Mouse (Mus musculus) left cerebral cortex, postnatal 10 days (tissue): ENCODE data around the gene Tubg2. TPM values are rescaled to one million over a fixed set of nuclear protein-coding genes. Genes with fewer than 3 reads are reported as not detected.

Experiments used
- DNase-seq, 2 experiments: peaks; one replicate each; pipeline ENCODE4 v3.0.0; 2021 to 2022; ENCODE audit warnings: low spot score in 2 of 2, mixed read lengths in 1 of 2; ENCODE audit errors: extremely low spot score in 1 of 2
- intact Hi-C: fragments of 180-260 bp; cut with DNase I; formaldehyde crosslinking; loops from one replicate; pipeline ENCODE4 v1.15.1; 2025
- total RNA-seq, 2 experiments: library from RNA; stranded (reverse); gene quantifications; 2 replicates each; pipeline ENCODE4 v1.2.3; 2021

Gene Tubg2
- total RNA-seq, 2 experiments from 2014 or later = 46.6 to 48.8 TPM

DNA sequence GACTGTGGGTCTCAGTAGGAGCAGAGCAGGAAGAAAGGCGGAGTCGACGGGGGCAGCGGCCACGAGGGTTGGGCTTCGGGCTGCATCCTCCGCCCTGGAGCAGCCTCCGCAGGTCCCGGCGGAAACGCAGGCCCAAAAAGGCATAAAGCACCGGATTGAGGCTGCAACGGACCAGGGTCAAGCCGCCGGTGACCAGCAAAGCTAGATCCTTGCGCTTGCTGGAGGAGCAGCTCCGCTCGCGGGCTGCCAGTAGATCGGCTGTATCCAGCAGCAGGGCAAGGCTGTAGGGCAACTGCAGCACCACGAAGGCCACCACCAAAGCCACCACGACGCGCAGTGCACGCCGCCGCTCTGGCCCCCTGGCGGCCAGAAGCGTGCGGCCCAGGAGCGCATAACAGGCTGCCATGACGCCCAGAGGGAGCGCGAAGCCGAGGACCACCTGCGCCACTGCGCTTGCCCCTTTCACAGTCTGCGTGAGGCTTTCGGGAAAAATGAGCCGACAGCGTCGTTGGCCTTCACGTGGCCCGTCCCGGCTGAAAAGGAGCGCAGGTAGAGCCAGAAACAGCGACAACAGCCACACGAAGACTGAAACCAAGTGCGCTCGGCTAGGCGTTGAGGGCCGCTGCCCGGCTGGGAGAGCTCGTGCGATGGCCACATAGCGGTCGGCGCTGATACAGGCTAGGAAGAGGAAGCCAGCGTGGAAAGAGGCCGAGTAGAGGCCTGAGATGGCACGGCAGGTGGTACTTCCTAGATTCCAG is 18.1 kb downstream of the Tubg2 start:
- intact Hi-C loops = loop anchor here (5.0 to 10.0 kb wide), 2 partner anchors 42 to 189 kb away; no protein-coding TSS in a partner anchor
- peak; percentile 55 to 89 for DNase-seq

DNA sequence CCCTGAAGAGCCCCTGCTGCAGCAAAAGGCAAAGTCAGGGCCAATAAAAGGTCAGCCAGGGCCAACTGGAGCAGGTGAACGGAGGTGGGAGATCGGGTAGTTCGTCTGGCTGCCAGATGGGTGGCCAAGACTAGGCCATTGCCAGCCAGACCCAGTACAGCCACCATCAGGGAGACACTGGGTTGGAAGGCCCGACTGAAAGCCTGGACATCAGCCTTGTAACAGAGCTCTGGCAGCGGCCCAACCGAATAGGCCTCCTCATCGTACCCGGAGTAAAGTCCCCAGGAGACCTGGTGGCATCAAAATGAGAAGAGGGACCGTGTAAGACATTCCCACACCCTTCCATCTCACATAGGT is 18.7 kb downstream of the Tubg2 start:
- DNase-seq = peak in 1 of 2 experiments; percentile 65
- intact Hi-C loops = loop anchor here (5.0 to 10.0 kb wide), 2 partner anchors 42 to 190 kb away; no protein-coding TSS in a partner anchor

DNA sequence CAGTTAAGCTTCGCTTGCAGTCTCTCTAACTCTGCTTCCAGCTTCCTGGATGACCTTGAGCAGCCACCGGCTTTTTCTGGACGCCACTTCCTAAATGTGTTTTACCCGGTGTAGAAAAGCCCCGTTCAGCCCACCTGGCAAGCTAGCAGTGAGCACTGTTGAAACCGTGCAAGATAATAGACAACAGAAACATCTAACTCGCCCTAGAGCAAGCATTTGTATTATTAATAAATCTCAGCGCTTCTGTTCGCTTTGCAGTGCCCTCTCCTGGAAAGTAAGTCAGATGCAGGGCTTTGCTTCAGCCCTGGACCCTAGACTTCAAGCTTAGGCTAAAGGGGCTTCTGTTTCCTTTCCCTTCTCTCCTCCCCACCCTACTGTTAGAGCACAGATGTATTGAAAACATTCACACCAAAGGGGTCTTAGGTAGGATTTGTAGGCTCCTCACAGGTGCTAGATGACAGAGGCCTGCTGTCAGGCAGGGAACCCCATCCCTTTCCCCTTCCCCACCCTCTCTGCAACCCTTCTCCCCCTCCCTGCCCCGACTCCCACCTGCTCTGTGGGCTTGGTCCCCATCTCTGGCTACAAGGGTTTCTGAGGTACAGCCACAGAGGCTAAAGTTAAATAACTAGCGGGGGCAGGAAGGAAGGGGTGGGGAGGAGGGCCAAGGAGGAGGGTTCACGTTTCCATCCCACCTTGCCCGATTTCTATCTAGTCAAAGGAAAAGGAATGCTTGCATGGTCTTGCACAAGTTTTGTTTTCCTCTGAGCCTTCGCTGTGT is 19.3 kb downstream of the Tubg2 start, which contains the start of gene Ccr10:
TSS of gene Ccr10 (minus strand) at position 593 of the 778 bp plus-strand sequence.
- intact Hi-C loops = loop anchor here (5.0 to 10.0 kb wide), 3 partner anchors 43 to 190 kb away; partner anchors contain the start of gene Coasy
- peak in 1 of 2 experiments; percentile 24 for DNase-seq

DNA sequence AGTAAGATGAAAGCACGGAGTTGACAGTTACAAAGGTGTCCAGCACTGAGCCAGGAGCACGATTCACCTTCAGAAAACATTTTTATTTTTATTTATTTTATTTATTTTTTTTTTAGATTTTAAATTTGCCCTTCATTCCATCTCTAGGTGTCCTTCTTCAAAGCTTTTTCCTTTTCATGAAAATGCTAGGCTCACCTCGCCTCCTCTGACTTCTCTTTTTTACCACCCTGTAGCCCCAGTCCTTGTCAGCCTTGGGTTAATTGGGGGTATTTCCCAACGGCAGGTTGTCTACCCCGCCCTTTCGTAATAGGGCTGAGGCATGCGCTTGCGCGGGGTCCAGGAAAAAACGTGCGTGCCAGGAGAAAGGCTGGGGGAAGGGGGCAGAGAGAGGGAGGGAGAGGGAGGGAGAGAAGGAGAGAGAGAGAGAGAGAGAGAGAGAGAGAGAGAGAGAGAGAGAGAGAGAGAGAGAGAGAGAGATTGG is 20.0 kb downstream of the Tubg2 start:
- peak in 1 of 2 experiments; percentile 66 for DNase-seq
- intact Hi-C loops = loop anchor here (2.0 to 10.0 kb wide), 3 partner anchors 79 to 191 kb away; partner anchors contain the start of gene Coasy

DNA sequence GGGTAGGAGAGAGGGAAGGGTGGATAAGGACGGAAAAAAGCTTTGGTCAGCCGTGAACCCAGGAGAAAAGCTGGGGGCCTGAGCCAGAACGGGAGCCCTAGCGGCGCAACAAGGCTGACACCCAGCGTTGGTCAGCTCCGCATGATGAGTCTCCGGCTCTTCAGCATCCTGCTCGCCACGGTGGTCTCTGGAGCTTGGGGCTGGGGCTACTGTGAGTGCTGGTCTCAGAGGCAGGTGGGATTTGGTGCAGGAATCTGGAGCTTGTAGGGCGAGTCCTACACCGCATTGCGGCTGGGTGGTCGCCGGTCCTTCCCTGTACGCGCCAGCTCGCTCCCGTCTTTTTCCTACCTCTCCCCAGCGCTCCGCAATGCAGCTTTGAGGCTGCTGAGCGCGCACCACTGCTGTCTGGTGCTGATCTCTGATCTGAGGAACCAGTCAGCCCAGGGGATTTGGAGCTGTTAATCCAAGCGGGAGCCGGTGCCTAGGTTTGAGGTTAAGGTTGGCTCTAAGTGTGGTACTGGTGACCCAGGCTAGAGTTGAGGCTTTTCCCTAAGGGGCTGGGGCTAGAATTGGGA is 20.5 kb downstream of the Tubg2 start:
- intact Hi-C loops = loop anchor here (2.0 to 10.0 kb wide), 3 partner anchors 79 to 191 kb away; partner anchors contain the start of gene Coasy
- peak; percentile 42 to 73 for DNase-seq

DNA sequence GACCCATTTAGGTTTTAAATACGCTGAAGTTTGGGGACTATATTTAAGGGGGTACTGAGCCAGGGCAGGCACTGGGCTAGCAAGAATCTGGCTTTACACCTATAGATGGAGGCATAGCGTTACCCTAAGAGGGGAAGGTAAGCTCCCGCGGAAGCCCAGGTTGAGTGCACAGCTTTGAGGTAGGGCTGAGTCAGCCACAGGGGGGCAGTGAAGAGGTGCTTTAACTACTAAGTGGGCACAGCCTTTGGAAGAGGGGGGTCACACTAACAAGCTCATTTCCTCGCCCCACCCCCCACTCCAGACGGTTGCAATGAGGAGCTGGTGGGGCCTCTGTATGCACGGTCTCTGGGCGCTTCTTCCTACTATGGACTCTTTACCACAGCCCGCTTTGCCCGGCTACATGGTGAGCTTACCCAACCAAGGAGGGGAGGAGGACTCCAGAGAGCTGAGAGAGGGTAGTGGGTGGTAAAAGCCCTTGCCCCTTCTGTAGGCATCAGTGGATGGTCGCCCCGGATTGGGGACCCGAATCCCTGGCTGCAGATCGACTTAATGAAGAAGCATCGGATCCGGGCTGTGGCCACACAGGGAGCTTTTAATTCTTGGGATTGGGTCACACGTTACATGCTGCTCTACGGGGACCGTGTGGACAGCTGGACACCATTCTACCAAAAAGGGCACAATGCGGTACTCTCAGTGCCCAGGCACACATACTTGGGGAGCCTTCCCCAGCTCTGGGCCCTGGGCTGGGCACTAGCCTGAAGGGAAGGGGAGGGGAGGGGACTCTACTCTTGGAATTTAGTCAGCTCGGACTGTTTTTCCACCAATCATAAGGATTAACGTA is 21.4 kb downstream of the Tubg2 start:
- DNase-seq = peak; percentile 49 to 81
- intact Hi-C loops = loop anchor here (2.0 to 10.0 kb wide), 3 partner anchors 80 to 192 kb away; partner anchors contain the start of gene Coasy

DNA sequence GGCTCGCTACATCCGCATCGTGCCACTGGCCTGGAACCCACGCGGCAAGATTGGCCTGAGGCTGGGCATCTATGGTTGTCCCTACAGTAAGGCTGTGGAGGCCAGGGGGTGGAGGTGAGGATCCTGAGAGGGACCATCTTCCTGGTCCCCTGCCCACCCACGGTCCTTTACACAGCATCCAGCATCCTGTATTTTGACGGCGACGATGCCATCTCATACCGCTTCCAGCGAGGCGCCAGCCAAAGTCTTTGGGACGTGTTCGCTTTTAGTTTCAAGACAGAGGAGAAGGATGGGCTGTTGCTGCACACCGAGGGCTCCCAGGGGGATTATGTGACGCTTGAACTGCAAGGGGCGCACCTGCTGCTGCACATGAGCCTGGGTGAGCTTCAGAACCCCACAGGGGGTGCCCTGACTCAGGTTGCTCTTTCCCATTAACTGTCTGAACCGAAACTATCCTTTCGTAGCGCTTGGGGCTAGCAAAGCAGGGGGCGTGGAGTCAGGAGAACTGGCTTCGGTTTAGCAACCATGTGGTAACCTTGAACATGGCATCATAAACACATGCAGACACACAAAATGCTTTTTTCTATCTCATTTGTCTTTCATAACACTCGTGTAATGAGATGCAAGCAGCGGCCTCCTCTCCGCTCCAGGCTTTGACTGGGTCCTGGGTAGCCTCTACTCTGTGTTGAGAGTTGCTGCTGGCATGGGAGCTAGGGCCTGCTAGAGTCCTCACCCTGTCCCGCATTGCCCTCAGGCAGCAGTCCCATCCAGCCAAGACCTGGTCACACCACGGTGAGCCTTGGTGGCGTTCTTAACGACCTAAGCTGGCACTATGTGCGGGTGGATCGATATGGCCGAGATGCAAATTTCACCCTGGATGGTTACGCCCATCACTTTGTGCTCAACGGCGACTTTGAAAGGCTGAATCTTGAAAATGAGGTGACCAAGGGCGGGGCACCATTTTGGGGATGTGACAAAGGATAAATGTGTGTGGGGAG is 22.7 kb downstream of the Tubg2 start:
- intact Hi-C loops = loop anchor here (5.0 to 10.0 kb wide), 2 partner anchors 96 to 194 kb away; partner anchors contain the start of gene Coasy
- DNase-seq = peak in 1 of 2 experiments; percentile 26

DNA sequence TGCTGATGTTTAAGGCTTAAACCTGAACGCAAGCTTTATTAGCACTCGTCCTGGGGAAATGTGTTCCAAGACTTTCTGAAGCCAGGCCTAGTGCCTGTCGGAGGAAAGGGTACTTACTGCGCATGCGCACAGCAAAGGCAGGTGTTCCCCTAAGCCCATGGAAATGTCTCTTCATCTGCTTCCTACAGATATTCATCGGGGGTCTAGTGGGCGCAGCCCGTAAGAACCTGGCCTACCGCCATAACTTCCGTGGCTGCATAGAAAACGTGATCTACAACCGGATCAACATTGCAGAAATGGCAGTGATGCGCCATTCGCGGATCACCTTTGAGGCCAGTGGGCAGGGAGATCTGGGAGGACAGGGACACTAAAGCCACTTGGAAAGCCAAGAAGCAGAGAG is 23.6 kb downstream of the Tubg2 start:
- intact Hi-C loops = loop anchor here (5.0 to 10.0 kb wide), 2 partner anchors 97 to 195 kb away; partner anchors contain the start of gene Coasy
- DNase-seq = peak in 1 of 2 experiments; percentile 26

DNA sequence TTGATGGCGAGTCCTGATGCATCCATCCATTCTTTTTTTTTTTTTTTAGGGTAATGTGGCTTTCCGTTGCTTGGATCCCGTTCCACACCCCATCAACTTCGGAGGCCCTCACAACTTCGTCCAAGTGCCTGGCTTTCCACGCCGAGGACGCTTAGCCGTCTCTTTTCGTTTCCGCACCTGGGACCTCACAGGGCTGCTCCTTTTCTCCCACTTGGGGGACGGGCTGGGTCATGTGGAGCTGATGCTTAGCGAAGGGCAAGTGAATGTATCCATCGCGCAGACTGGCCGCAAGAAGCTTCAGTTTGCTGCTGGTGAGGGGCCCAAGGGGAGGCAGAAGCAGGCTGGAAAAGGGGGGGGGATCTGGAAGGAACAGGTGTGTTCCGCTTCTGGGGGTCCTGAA is 24.6 kb downstream of the Tubg2 start:
- intact Hi-C loops = no loop called here
- DNase-seq = peak in 1 of 2 experiments; percentile 24

DNA sequence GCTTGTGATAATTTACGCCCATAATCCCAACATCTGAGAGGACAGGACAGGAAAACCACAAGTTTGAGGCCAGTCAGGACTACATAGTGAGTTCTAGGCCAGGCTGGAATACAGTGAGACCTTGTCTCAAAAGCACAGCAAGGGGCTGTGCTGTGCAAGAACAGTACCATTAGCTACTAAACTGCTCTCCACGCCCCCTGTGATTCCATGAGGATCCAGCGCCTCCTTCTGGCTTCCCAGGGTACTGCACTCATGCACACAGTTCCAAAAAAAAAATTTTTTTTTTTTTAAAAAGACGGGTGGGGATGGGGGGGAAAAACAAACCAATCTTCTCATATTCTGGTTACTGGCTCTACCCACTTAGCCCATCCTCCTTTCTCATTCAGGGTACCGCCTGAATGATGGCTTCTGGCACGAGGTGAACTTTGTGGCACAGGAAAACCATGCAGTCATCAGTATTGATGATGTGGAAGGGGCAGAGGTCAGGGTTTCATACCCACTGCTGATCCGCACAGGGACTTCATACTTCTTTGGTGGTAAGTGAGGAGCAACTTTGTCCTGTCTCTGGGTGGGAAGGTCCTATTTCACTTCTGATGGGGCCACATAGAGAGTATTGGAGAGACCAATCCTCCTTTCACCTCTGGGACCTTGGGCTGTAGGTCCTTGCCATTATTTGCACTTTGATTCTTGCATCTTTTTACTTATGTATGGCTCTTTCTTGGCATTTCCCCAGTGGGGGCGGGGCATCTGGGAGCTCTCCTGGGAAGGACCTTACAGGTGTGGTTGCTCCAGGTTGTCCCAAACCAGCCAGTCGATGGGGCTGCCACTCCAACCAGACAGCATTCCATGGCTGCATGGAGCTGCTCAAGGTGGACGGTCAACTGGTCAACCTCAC is 25.4 kb downstream of the Tubg2 start:
- peak in 1 of 2 experiments; percentile 78 for DNase-seq
- intact Hi-C loops = no loop called here

DNA sequence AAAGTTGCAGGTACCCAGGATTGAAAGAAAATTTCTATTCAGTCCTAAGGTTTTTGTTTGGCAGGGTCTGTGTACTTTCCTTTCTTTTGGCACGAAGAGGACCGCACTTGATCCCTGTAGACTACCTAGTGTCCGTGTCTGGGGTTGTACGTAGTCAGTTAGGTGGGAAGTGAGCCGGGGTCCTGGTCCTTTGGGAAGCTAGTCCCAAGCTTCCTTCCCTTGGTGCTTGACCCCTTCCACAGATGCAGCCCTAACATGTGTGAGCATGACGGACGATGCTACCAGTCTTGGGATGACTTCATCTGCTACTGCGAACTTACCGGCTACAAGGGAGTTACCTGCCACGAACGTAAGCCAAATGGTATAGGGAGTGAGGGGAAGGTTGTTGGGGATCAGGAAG is 26.3 kb downstream of the Tubg2 start:
- intact Hi-C loops = no loop called here
- peak in 1 of 2 experiments; percentile 14 for DNase-seq

DNA sequence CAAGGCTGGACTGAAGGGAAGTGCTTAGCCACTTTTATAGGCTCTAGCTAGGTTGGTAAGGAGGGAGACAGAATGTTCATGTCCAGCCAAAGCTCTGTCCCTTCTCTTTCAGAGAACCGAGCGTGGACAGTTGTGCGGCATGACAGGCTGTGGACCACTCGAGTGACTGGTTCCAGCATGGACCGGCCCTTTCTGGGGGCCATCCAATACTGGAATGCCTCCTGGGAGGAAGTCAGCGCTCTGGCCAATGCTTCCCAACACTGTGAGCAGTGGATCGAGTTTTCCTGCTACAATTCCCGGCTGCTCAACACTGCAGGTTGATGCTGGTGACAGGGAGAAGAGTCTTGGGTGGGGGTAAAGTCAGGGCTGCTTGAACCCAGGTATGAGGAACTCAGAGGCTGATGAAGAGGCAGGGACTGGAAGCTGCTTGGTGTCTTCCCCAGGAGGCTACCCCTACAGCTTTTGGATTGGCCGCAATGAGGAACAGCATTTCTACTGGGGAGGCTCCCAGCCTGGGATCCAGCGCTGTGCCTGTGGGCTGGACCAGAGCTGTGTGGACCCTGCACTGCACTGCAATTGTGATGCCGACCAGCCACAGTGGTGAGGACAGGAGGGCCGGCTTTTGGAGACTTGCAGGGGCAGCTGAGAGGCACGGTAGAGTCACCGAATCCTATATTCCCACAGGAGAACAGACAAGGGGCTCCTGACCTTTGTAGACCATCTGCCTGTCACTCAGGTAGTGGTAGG is 27.2 kb downstream of the Tubg2 start:
- DNase-seq = peak in 1 of 2 experiments; percentile 21
- intact Hi-C loops = no loop called here

DNA sequence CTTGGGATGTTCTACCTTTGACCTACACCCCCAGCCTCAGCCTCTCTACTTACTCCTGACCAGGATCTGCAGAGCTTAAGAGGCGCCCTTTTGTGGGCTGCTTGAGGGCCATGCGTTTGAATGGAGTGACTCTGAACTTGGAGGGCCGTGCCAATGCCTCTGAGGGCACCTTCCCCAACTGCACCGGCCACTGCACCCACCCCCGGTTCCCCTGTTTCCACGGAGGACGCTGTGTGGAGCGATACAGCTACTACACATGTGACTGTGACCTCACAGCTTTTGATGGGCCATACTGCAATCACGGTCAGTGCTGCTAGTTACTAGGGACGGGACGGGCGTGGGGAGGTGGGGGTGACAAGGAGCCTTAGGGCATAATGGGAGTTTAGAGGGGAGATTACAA is 29.3 kb downstream of the Tubg2 start:
- DNase-seq = peak in 1 of 2 experiments; percentile 22
- intact Hi-C loops = no loop called here

DNA sequence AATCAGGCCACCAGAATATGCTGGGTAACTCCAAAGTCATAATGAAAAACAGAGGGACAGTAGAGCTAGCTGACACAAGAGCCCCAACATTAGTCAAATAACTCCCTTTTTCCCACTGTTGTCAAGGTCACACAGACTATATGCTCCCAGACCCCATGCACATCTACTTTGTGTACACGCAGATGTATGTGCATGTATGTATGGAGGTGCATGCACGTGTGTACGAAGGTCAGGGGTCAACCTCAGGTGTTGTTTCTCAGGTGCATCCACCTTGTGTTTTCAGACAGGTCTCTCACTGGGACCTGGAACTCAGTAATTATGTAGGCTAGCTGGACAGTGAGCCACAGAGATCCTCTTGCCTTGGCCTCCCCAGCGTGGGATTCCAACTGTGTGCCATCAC is 29.7 kb downstream of the Tubg2 start:
- intact Hi-C loops = no loop called here

More for the DNA sequence above, 29.7 kb downstream of the Tubg2 start:
- peak in 1 of 2 experiments; percentile 14 for DNase-seq
